Mouse (Mus musculus) CH12.LX (cell line): ENCODE results near the gene Map7d2. TPM values are rescaled to one million over a fixed set of nuclear protein-coding genes. Genes with fewer than 3 reads are reported as not detected.

ENCODE experiments used
- DNase-seq: peaks from one replicate; pipeline ENCODE4 v3.0.0-alpha.2; 2013; ENCODE audit errors: extremely low read depth
- H3K27ac ChIP-seq: 2 replicates; pipeline ENCODE4 v1.5.1; 2012; ENCODE audit warnings: low read depth, mild to moderate bottlenecking, control low read depth, moderate library complexity; ENCODE audit not compliant: insufficient read depth
- H3K27me3 ChIP-seq: replicated peaks from 2 replicates; pipeline ENCODE3; 2012; ENCODE audit warnings: inconsistent platforms
- H3K36me3 ChIP-seq, 2 experiments: replicated peaks in 1 of 2; 2 replicates each; pipeline versions ENCODE3 to v1.6.1; 2012; ENCODE audit warnings: inconsistent platforms in 1 of 2, low read length in 1 of 2, mild to moderate bottlenecking in 1 of 2, mixed read lengths in 1 of 2, moderate library complexity in 1 of 2; ENCODE audit not compliant: control insufficient read depth in 1 of 2, insufficient read depth in 1 of 2
- H3K4me1 ChIP-seq, 2 experiments: 2 replicates each; pipeline ENCODE4 v1.6.1; 2012; ENCODE audit warnings: inconsistent platforms in 1 of 2, moderate library complexity in 1 of 2; ENCODE audit not compliant: insufficient read depth in 2 of 2, control insufficient read depth in 1 of 2
- H3K4me2 ChIP-seq: 2 replicates; pipeline ENCODE4 v1.6.1; 2012; ENCODE audit warnings: low read depth, mild to moderate bottlenecking, control low read depth; ENCODE audit not compliant: poor library complexity, insufficient read depth, severe bottlenecking
- H3K4me3 ChIP-seq, 3 experiments: fragments of 150-350 bp in 1 of 3; sonication (generic) in 1 of 3; replicated peaks in 1 of 3; 2 replicates each; pipeline versions ENCODE3 to v1.5.1; 2011 to 2012; ENCODE audit warnings: low read depth in 2 of 3, low read length in 2 of 3, mild to moderate bottlenecking in 2 of 3, moderate library complexity in 2 of 3, control low read depth in 1 of 3, improper control_type of control experiment in 1 of 3, inconsistent platforms in 1 of 3, mixed read lengths in 1 of 3; ENCODE audit not compliant: poor library complexity in 1 of 3
- H3K79me2 ChIP-seq: replicated peaks from 2 replicates; pipeline ENCODE4 v1.6.1; 2012; ENCODE audit warnings: mild to moderate bottlenecking, moderate library complexity; ENCODE audit not compliant: control insufficient read depth, poor library complexity, insufficient read depth, severe bottlenecking; ENCODE audit errors: extremely low read depth
- H3K9ac ChIP-seq: 2 replicates; pipeline ENCODE4 v1.6.1; 2012; ENCODE audit warnings: low read depth, mild to moderate bottlenecking, control low read depth, moderate library complexity; ENCODE audit not compliant: insufficient read depth
- H3K9me3 ChIP-seq: replicated peaks from 2 replicates; pipeline ENCODE3; 2012; ENCODE audit warnings: low read length, inconsistent platforms, mixed read lengths
- CHD1 ChIP-seq: IDR thresholded peaks from 2 replicates; pipeline ENCODE4 v1.6.1; 2012; ENCODE audit warnings: low read depth, low read length, improper control_type of control experiment, inconsistent platforms
- CHD2 ChIP-seq: IDR thresholded peaks from 2 replicates; pipeline ENCODE4 v1.6.1; 2011; ENCODE audit warnings: low read length, improper control_type of control experiment
- CTCF ChIP-seq, 2 experiments: IDR thresholded peaks in 1 of 2; conservative IDR thresholded peaks in 1 of 2; 2 replicates each; pipeline ENCODE4 v1.5.1; 2011 to 2012; ENCODE audit warnings: low read depth in 2 of 2, low read length in 2 of 2, improper control_type of control experiment in 1 of 2, inconsistent platforms in 1 of 2, mild to moderate bottlenecking in 1 of 2, moderate library complexity in 1 of 2
- ELF1 ChIP-seq: IDR thresholded peaks from 2 replicates; pipeline ENCODE4 v1.6.1; 2014; ENCODE audit warnings: low read depth, mild to moderate bottlenecking, inconsistent platforms, low read length, improper control_type of control experiment
- EP300 ChIP-seq: IDR thresholded peaks from 2 replicates; pipeline ENCODE4 v1.6.1; 2011; ENCODE audit warnings: low read length, improper control_type of control experiment
- HCFC1 ChIP-seq: IDR thresholded peaks from 2 replicates; pipeline ENCODE4 v1.6.1; 2012; ENCODE audit warnings: low read depth, mild to moderate bottlenecking, inconsistent platforms, low read length, improper control_type of control experiment
- JUN ChIP-seq: IDR thresholded peaks from 2 replicates; pipeline ENCODE4 v1.6.1; 2011; ENCODE audit warnings: low read depth, mild to moderate bottlenecking, low read length, improper control_type of control experiment, moderate library complexity; ENCODE audit not compliant: insufficient read depth
- MAZ ChIP-seq: IDR thresholded peaks from 2 replicates; pipeline ENCODE4 v1.6.1; 2012; ENCODE audit warnings: low read depth, mild to moderate bottlenecking, inconsistent platforms, low read length, improper control_type of control experiment, moderate library complexity
- MEF2A ChIP-seq: IDR thresholded peaks from 2 replicates; pipeline ENCODE4 v1.6.1; 2014; ENCODE audit warnings: low read depth, mild to moderate bottlenecking, inconsistent platforms, low read length, improper control_type of control experiment, borderline replicate concordance
- MXI1 ChIP-seq: IDR thresholded peaks from 2 replicates; pipeline ENCODE4 v1.6.1; 2011; ENCODE audit warnings: mild to moderate bottlenecking, low read depth, low read length, improper control_type of control experiment
- NELFE ChIP-seq: IDR thresholded peaks from 2 replicates; pipeline ENCODE4 v1.6.1; 2011; ENCODE audit warnings: low read depth, low read length, improper control_type of control experiment
- RAD21 ChIP-seq: IDR thresholded peaks from 2 replicates; pipeline ENCODE4 v1.6.1; 2011; ENCODE audit warnings: low read depth, mild to moderate bottlenecking, low read length, improper control_type of control experiment, moderate library complexity
- RCOR1 ChIP-seq: conservative IDR thresholded peaks from 2 replicates; pipeline ENCODE4 v1.6.1; 2012; ENCODE audit warnings: low read depth, mild to moderate bottlenecking, inconsistent platforms, low read length, improper control_type of control experiment
- TBP ChIP-seq: conservative IDR thresholded peaks from 2 replicates; pipeline ENCODE4 v1.6.1; 2011; ENCODE audit warnings: low read depth, low read length, improper control_type of control experiment
- UBTF ChIP-seq: IDR thresholded peaks from 2 replicates; pipeline ENCODE4 v1.6.1; 2012; ENCODE audit warnings: low read depth, mild to moderate bottlenecking, inconsistent platforms, low read length, improper control_type of control experiment, moderate library complexity
- ZKSCAN1 ChIP-seq: IDR thresholded peaks from 2 replicates; pipeline ENCODE4 v1.6.1; 2012; ENCODE audit warnings: low read depth, inconsistent platforms, low read length, improper control_type of control experiment, borderline replicate concordance
- dilution Hi-C: fragments of 300-500 bp; cut with MboI; formaldehyde crosslinking; loops from 2 replicates; pipeline ENCODE4 v1.14.3; 2020; ENCODE audit warnings: low sequenced_read_pairs; ENCODE audit not compliant: extremely low pct_unique_long_range_greater_than_20kb, extremely low pct_ligation_motif_present
- in situ Hi-C: fragments of 300-500 bp; cut with MboI; formaldehyde crosslinking; loops from 3 replicates; pipeline ENCODE4 v1.14.3; 2019; ENCODE audit warnings: low sequenced_read_pairs, low pct_ligation_motif_present, low pct_unique_long_range_greater_than_20kb, mixed read lengths
- polyA plus RNA-seq: library from polyadenylated mRNA; unstranded; fragments of >175 nt; gene quantifications from 2 replicates; pipeline ENCODE4 v1.2.1, GENCODE M21; 2012; ENCODE audit warnings: low read depth; ENCODE audit not compliant: insufficient read length
- total RNA-seq, 2 experiments: library from RNA; depleted of rRNA; stranded (reverse); fragments of 300-350 nt in 1 of 2; fragments of >200 nt in 1 of 2; gene quantifications; 2 replicates each; pipeline ENCODE4 v1.2.3; 2012 to 2014

Gene Map7d2
- total and polyA plus RNA-seq, 3 experiments: 0.19 to 1.1 TPM; not detected in 1

GRCm38 (mm10) chrX:159547093-159547492 is 132.7 kb downstream of the Map7d2 start:
- TF ChIP-seq CHD2 (no peak), ELF1 (no peak), MXI1 (no peak), ZKSCAN1 (no peak), EP300 (no peak), HCFC1 (no peak), RCOR1 (no peak), CTCF (conservative IDR thresholded peaks at IDR 0.05 in 1 of 2, IDR thresholded peaks at IDR 0.05 in 1 of 2; ENCODE audit: low read depth in 2 of 2, low read length in 2 of 2) (no peak), JUN (no peak), UBTF (no peak), TBP (no peak), RAD21 (no peak), MEF2A (no peak), NELFE (no peak), MAZ (no peak), CHD1 (no peak)
- no peak for DNase-seq
- dilution Hi-C loops: no loop called here
- Histone ChIP-seq H3K27me3 (no peaks in the 10 kb centered on the region), H3K9ac (no peak overlapping the region), H3K9me3 (no peaks in the 10 kb centered on the region), H3K27ac (no peak overlapping the region), H3K36me3 (peaks cover 3% of the 10 kb centered on the region in 2 experiments), H3K4me2 (no peak overlapping the region), H3K79me2 (0 out of 2 replicates have a peak, but pooled peaks cover 3% of the 10 kb centered on the region), H3K4me1 (peaks cover 0 to 18% of the 10 kb centered on the region in 2 experiments; a peak in 1 of 4 replicates), H3K4me3 (no peak overlapping the region)
- in situ Hi-C loops: no loop called here

Other genes with a start within 250 kb of the Map7d2 start
- gene Rps6ka3, start 204.3 kb upstream of the Map7d2 start, total RNA-seq (2012; rRNA removed): 5.9 and 6.9 TPM in 2 replicates
- 16.7 and 20.9 TPM in 2 replicates for gene Rps6ka3, start 204.3 kb upstream of the Map7d2 start, total RNA-seq (2014; rRNA removed)
- gene Rps6ka3, start 204.3 kb upstream of the Map7d2 start, polyA plus RNA-seq: 13.1 and 13.5 TPM in 2 replicates
- gene Eif1ax, start 42.4 kb upstream of the Map7d2 start, total RNA-seq (2012; rRNA removed): 236 and 246 TPM in 2 replicates
- gene Eif1ax, start 42.4 kb upstream of the Map7d2 start, total RNA-seq (2014; rRNA removed): 151 and 158 TPM in 2 replicates
- 133 and 140 TPM in 2 replicates for gene Eif1ax, start 42.4 kb upstream of the Map7d2 start, polyA plus RNA-seq
- gene Bclaf3, start 112.1 kb downstream of the Map7d2 start, total RNA-seq (2012; rRNA removed): 6.6 and 6.9 TPM in 2 replicates
- gene Bclaf3, start 112.1 kb downstream of the Map7d2 start, total RNA-seq (2014; rRNA removed): 14.6 and 18.0 TPM in 2 replicates
- 14.3 and 14.7 TPM in 2 replicates for gene Bclaf3, start 112.1 kb downstream of the Map7d2 start, polyA plus RNA-seq
- gene Sh3kbp1, start 212.7 kb downstream of the Map7d2 start, total RNA-seq (2012; rRNA removed): 45.4 and 47.6 TPM in 2 replicates
- gene Sh3kbp1, start 212.7 kb downstream of the Map7d2 start, total RNA-seq (2014; rRNA removed): 48.2 and 49.7 TPM in 2 replicates
- 70.2 and 85.8 TPM in 2 replicates for gene Sh3kbp1, start 212.7 kb downstream of the Map7d2 start, polyA plus RNA-seq